Mouse (Mus musculus): ENCODE data around the gene Gm9903. TPM values are rescaled to one million over a fixed set of nuclear protein-coding genes. Genes with fewer than 3 reads are reported as not detected.

Gm9903 gene
- polyA plus RNA-seq, 1 experiment from 2014 or later: 0.37 TPM

DNA sequence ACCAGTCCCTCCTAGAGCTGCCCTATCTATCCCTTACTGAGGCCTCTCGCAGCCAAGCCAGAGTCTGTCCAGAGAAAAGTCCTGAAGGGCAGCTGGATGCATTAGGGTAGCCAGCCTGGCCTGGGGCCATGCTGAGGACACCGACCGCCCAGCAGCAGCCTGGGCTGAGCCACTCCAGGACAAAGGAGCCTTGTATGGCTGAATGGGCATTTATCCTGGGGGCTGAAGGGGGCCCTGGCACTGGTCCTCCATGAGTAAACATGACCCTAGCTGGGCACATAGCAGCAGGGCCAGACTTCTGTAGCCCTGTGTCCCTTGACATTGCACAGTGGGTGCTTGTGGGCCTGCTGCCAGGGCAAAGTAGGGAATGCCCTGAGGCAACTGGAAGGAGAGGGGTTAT, 44.7 kb downstream of the Gm9903 start:
- 39% methylated on average over 3 of the region's 3 CpGs for WGBS
- H3K27ac ChIP-seq: peak overlapping the region; percentile 52; the same call in 1 of the 2 replicates
- ATAC-seq (ENCODE audit: borderline replicate concordance, extremely low read depth, low FRiP score, low TSS enrichment): 0 out of 2 replicates have a peak, but pooled peaks have one; percentile 29

DNA sequence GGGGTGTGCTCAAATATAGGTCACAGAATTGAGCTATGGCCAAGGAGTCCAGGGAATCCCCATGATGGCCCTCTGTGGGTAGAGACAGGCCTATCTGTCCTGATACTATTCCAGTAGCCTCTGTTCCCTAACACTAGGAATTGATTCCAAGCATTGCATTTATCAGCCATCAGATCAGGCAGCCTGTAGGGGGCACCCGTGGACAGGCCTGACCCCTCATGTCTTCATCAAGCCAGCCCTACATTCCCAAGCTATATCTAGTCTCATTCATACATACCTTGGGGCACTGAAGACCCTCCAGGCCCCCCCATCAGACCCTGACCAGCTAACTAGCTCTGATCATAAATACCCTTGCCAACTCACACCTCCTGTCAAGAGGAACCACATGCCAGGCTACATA, 46.2 kb downstream of the Gm9903 start:
- Histone ChIP-seq H3K4me1 (peaks cover 16% of the 10 kb centered on the region), H3K4me3 (no peak overlapping the region), H3K36me3 (peaks cover 18% of the 10 kb centered on the region), H3K9ac (no peak overlapping the region), H3K9me3 (no peaks in the 10 kb centered on the region), H3K4me2 (no peak overlapping the region), H3K27me3 (no peaks in the 10 kb centered on the region), H3K27ac (no peak overlapping the region)
- 0% methylated on average over 1 of the region's 1 CpGs for WGBS
- no peak; the same call in 1 of the 2 replicates for ATAC-seq (ENCODE audit: borderline replicate concordance, extremely low read depth, low FRiP score, low TSS enrichment)

More for the DNA sequence above, 44.7 kb downstream of the Gm9903 start:
- H3K4me3 ChIP-seq: no peak overlapping the region
- H3K36me3 ChIP-seq: peaks cover 33% of the 10 kb centered on the region
- H3K9me3 ChIP-seq: no peaks in the 10 kb centered on the region
- peaks cover 15% of the 10 kb centered on the region for H3K4me1 ChIP-seq
- no peak overlapping the region for H3K4me2 ChIP-seq
- no peaks in the 10 kb centered on the region for H3K27me3 ChIP-seq
- no peak overlapping the region for H3K9ac ChIP-seq

DNA sequence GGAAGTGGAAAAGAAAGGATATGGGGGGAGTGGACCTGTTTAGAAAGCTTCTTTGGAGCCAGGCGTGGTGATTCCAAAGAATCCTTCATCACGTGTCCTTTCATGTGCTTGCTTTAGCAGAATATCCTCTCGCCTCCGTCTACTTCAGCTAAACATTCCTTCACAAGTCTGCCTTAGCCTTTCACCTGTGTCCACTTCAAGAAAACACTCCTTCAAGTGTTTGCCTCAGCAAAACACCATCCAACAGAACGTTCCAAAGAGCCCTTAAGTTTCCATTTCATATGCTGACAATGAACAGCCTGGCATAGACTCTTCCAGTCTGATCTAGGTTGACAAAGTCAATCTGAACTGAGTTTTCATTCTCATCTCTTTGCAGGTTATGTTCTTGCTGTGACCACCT, 48.5 kb downstream of the Gm9903 start:
- no peak overlapping the region for H3K4me2 ChIP-seq
- ATAC-seq (ENCODE audit: borderline replicate concordance, extremely low read depth, low FRiP score, low TSS enrichment): no peak
- no peak overlapping the region for H3K9ac ChIP-seq
- H3K36me3 ChIP-seq: no peaks in the 10 kb centered on the region
- no peaks in the 10 kb centered on the region for H3K9me3 ChIP-seq
- H3K4me1 ChIP-seq: peaks cover 24% of the 10 kb centered on the region
- no peak overlapping the region for H3K4me3 ChIP-seq
- 48% methylated on average over 5 of the region's 5 CpGs for WGBS
- H3K27me3 ChIP-seq: no peaks in the 10 kb centered on the region
- peak overlapping the region; percentile 79 for H3K27ac ChIP-seq

DNA sequence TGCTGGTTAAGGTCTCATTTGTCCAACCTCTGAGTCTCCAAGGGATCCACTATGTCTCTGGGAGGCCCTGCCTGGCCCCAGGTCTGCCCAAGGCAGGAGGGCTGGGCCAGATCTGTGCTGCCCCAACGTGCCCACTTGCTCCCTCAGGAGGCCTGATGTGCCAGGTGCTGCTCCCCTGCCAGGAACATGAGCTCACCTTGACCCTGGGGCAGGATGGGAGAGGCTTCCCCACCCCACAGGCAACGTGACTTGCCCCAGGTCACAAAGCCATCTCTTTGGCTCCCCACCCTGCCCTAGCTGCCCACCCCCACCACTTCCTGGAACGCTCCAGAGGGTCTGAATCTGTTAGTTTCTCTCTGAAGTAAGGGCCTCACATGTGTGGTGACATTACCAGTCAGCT, 51.3 kb downstream of the Gm9903 start:
- no peaks in the 10 kb centered on the region for H3K27me3 ChIP-seq
- H3K9me3 ChIP-seq: no peaks in the 10 kb centered on the region
- no peaks in the 10 kb centered on the region for H3K36me3 ChIP-seq
- no peak overlapping the region for H3K4me3 ChIP-seq
- 52% methylated on average over 3 of the region's 3 CpGs for WGBS
- ATAC-seq (ENCODE audit: borderline replicate concordance, extremely low read depth, low FRiP score, low TSS enrichment): no peak
- no peak overlapping the region for H3K9ac ChIP-seq
- peaks cover 19% of the 10 kb centered on the region for H3K4me1 ChIP-seq
- no peak overlapping the region for H3K4me2 ChIP-seq
- H3K27ac ChIP-seq: no peak overlapping the region

Other genes starting within 250 kb of the Gm9903 start
- gene Nkx1-1, start 195.9 kb upstream of the Gm9903 start, polyA plus RNA-seq (2015; fragmentation: Nextera tagmentation; extraction: Ambion mirVana): not detected in 2 replicates
- 55.2 and 56.9 TPM in 2 replicates for gene Fam53a, start 290 bp upstream of the Gm9903 start, polyA plus RNA-seq (2015; fragmentation: Nextera tagmentation; extraction: Ambion mirVana)
- gene Slbp, start 22.6 kb downstream of the Gm9903 start, polyA plus RNA-seq (2015; fragmentation: Nextera tagmentation; extraction: Ambion mirVana): 274 and 284 TPM in 2 replicates
- gene Tacc3, start 28.2 kb downstream of the Gm9903 start, polyA plus RNA-seq (2015; fragmentation: Nextera tagmentation; extraction: Ambion mirVana): 217 and 227 TPM in 2 replicates
- 37.3 and 39.7 TPM in 2 replicates for gene Tmem129, start 28.5 kb downstream of the Gm9903 start, polyA plus RNA-seq (2015; fragmentation: Nextera tagmentation; extraction: Ambion mirVana)
- 59.1 and 64.7 TPM in 2 replicates for gene Fgfr3, start 91.7 kb downstream of the Gm9903 start, polyA plus RNA-seq (2015; fragmentation: Nextera tagmentation; extraction: Ambion mirVana)
- 46.4 and 47.1 TPM in 2 replicates for gene Letm1, start 152.9 kb downstream of the Gm9903 start, polyA plus RNA-seq (2015; fragmentation: Nextera tagmentation; extraction: Ambion mirVana)
- 51.0 and 55.5 TPM in 2 replicates for gene Nsd2, start 190.8 kb downstream of the Gm9903 start, polyA plus RNA-seq (2015; fragmentation: Nextera tagmentation; extraction: Ambion mirVana)

Measured in lung, embryonic 15.5 days (tissue).